Mouse (Mus musculus) limb, embryonic 14.5 days (tissue): ENCODE results near the gene Syt8. TPM values are rescaled to one million over a fixed set of nuclear protein-coding genes. Genes with fewer than 3 reads are reported as not detected.

Experiments
- ATAC-seq: fragments of 200-750 bp; cut with Nextera tagmentation; 2 replicates; pipeline ENCODE4 v1.8.0; 2017; ENCODE audit warnings: low read depth, moderate number of reproducible peaks, moderate TSS enrichment; ENCODE audit not compliant: low FRiP score
- DNase-seq: peaks from one replicate; pipeline ENCODE4 v3.0.0-alpha.2; 2015; ENCODE audit warnings: low spot score
- H3K27ac ChIP-seq: fragments of 300-500 bp; sonication (generic); replicated peaks from 2 replicates; pipeline ENCODE4 v1.5.1; 2014; ENCODE audit warnings: low read depth, mild to moderate bottlenecking, low read length, moderate library complexity, mixed read lengths
- H3K27me3 ChIP-seq: fragments of 300-500 bp; sonication (generic); 2 replicates; pipeline ENCODE4 v1.6.1; 2014; ENCODE audit warnings: low read length, mixed read lengths; ENCODE audit not compliant: control insufficient read depth, insufficient read depth
- H3K36me3 ChIP-seq: fragments of 300-500 bp; sonication (generic); 2 replicates; pipeline ENCODE4 v1.6.1; 2014; ENCODE audit warnings: mild to moderate bottlenecking, low read length, moderate library complexity, mixed read lengths; ENCODE audit not compliant: control insufficient read depth, insufficient read depth
- H3K4me1 ChIP-seq: fragments of 300-500 bp; sonication (generic); 2 replicates; pipeline ENCODE4 v1.6.1; 2014; ENCODE audit warnings: antibody characterized with exemption, low read length, mixed read lengths; ENCODE audit not compliant: control insufficient read depth, insufficient read depth
- H3K4me2 ChIP-seq: fragments of 300-500 bp; sonication (generic); replicated peaks from 2 replicates; pipeline ENCODE4 v1.6.1; 2014; ENCODE audit warnings: low read depth, mild to moderate bottlenecking, low read length, moderate library complexity; ENCODE audit not compliant: severe bottlenecking
- H3K4me3 ChIP-seq: fragments of 300-500 bp; sonication (generic); replicated peaks from 2 replicates; pipeline ENCODE4 v1.5.1; 2014; ENCODE audit warnings: low read length
- H3K9ac ChIP-seq: fragments of 300-500 bp; sonication (generic); 2 replicates; pipeline ENCODE4 v1.6.1; 2014; ENCODE audit warnings: mild to moderate bottlenecking, low read depth, low read length, moderate library complexity; ENCODE audit not compliant: severe bottlenecking
- H3K9me3 ChIP-seq: fragments of 300-500 bp; sonication (generic); 2 replicates; pipeline ENCODE4 v1.6.1; 2016; ENCODE audit warnings: low read length; ENCODE audit not compliant: control insufficient read depth
- POLR2A ChIP-seq: fragments of 200-500 bp; IDR thresholded peaks from 2 replicates; pipeline ENCODE4 v1.8.0; 2012; ENCODE audit warnings: inconsistent platforms, mild to moderate bottlenecking, moderate library complexity, borderline replicate concordance; ENCODE audit not compliant: insufficient read depth, insufficient read length; ENCODE audit errors: extremely low read depth
- WGBS: fragments of 180-500 bp; shearing (Covaris S2); extraction: QIAGEN DNeasy Blood & Tissue Kit; methylation state at CpG from one replicate; pipeline ENCODE4 v1.1.7; 2014; 5-methylcytosine and 5-hydroxymethylcytosine counted together
- polyA plus RNA-seq, 2 experiments: library from polyadenylated mRNA; depleted of rRNA in 1 of 2; stranded (reverse) in 1 of 2; unstranded in 1 of 2; fragments of >200 nt; fragmentation: Nextera tagmentation in 1 of 2; extraction: Ambion mirVana in 1 of 2; gene quantifications; 2 replicates each; pipeline versions ENCODE4 v1.2.1 to v1.2.3; 2012 to 2014

Gene Syt8
- polyA plus RNA-seq, 2 experiments: 2.0 to 7.3 TPM

DNA sequence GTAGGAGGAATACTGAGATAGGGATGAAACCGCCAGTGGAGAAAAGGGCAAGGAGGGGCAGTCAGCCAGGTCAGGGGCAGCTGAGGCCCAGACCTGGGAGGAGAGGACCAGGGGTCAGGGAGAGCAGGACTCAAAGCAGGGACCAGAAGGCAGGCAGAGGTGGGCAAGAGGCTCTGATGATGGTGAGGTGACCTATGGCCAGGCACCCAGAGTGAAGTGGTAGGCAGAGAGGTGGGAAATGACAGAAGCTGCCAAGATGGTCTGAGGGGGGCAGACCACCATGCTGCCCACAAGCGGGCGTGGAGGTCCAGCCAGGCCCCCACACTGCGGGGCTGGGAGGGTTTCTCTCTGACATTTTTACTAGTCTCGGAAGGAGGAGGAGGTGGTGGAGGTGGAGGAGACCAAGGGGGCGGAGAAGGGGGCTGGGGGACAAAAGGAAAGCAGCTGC lies 36.8 kb downstream of the Syt8 start:
- peak overlapping the region; percentile 16 for H3K4me3 ChIP-seq

DNA sequence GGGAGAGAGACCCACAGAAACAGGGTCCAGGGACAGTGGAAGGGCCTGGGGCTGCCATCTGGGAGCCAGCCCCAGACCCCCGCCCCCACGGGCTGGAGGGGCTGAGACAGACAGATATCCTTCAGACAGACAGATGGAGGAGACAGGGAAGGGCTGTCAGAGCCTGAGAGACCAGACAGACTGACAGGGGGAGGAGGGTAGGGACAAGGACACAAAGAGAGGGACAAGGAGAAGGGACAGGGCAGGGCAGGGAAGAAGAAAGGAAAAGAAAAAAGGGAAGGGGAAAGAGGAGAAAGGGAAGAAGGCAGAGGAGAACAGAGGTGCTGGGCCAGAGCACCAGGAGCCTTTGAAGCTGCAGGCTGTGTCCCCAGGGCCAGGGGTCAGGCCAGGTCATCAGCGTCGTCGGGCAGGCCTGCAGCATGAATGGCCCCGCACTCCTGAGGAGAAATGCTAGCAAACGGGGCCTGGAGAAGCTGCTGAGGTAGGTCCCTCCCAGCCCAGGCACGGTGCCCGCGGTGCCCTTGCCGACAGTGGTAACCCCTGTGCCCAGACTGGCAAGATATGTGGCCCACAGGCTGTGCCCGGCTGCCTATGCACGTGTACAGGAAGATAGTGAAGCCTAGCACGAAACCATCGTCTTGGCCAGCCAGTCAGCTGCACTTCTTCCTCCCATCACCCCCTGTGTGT lies 37.4 kb downstream of the Syt8 start:
- Histone ChIP-seq H3K27me3 (no peaks in the 10 kb centered on the region), H3K4me3 (peak overlapping the region; percentile 16), H3K36me3 (no peaks in the 10 kb centered on the region), H3K27ac (peak overlapping the region; percentile 83), H3K4me1 (peaks cover 43% of the 10 kb centered on the region), H3K9me3 (no peaks in the 10 kb centered on the region), H3K9ac (peak overlapping the region; percentile 57), H3K4me2 (peak overlapping the region; percentile 44)
- WGBS: 35% methylated on average over 11 of the region's 15 CpGs
- TF ChIP-seq POLR2A: no peak
- ATAC-seq (no peak), DNase-seq (no peak)

More for the DNA sequence above, 36.8 kb downstream of the Syt8 start:
- Histone ChIP-seq H3K9ac (peak overlapping the region; percentile 57), H3K27me3 (no peaks in the 10 kb centered on the region), H3K9me3 (no peaks in the 10 kb centered on the region), H3K36me3 (no peaks in the 10 kb centered on the region), H3K4me2 (peak overlapping the region; percentile 44), H3K4me1 (peaks cover 43% of the 10 kb centered on the region), H3K27ac (peak overlapping the region; percentile 83)
- no peak for TF ChIP-seq POLR2A
- no peak for DNase-seq
- ATAC-seq: peak; percentile 18; the same call in 1 of the 2 replicates
- 23% methylated on average over 6 of the region's 6 CpGs for WGBS

DNA sequence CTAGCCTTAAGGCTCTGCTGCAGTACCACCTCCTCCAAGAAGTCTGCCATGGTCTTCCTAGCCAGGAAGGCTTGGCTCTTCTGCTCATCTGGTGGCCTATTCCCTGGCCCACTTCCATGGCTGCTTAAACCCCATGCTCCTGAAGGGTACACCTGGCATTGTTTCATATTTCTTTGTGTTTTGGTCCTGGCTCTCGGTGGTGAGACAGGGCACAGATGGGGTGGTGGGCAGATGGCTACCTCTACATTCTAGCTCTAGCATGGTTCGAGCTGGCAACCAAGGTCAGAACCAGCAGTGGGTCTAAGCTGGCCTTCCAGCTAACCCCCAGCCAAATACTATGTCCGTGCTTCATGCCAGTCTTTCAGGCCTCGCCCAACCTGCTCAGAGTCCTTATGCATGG lies 38.3 kb downstream of the Syt8 start:
- H3K27ac ChIP-seq: 0 out of 2 replicates have a peak overlapping the region, but pooled peaks have one; percentile 13
- H3K4me2 ChIP-seq: peak overlapping the region; percentile 44
- WGBS: 92% methylated on average over 4 of the region's 4 CpGs
- DNase-seq (no peak), ATAC-seq (no peak)
- H3K9ac ChIP-seq: no peak overlapping the region
- H3K27me3 ChIP-seq: no peaks in the 10 kb centered on the region
- no peaks in the 10 kb centered on the region for H3K9me3 ChIP-seq
- 0 out of 2 replicates have a peak overlapping the region, but pooled peaks have one; percentile 10 for H3K4me3 ChIP-seq
- TF ChIP-seq POLR2A: no peak
- no peaks in the 10 kb centered on the region for H3K36me3 ChIP-seq
- peaks cover 43% of the 10 kb centered on the region for H3K4me1 ChIP-seq

DNA sequence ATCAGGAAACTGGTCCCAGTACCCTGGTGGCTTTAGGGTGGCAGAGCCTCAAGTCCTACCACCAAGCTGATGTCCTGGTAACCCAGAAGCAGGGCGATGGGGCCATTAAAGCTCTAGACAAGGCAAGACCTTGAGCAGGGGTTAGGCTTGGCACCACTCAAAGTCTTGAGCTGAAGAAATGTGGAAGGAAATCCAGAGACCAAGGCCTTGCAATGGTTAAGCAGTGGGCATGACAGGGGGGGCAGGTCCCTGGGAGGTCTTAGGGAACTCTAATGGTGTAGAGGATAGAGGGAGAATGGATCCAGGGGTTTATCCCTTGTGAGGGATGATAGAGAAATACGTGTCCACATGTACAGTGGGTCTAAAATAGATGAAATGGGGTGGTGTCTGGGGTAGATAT lies 38.8 kb downstream of the Syt8 start:
- H3K4me1 ChIP-seq: peaks cover 43% of the 10 kb centered on the region
- TF ChIP-seq POLR2A: no peak
- H3K4me3 ChIP-seq: no peak overlapping the region
- no peak for DNase-seq
- H3K9ac ChIP-seq: no peak overlapping the region
- H3K27me3 ChIP-seq: no peaks in the 10 kb centered on the region
- 0 out of 2 replicates have a peak overlapping the region, but pooled peaks have one; percentile 44 for H3K4me2 ChIP-seq
- H3K36me3 ChIP-seq: no peaks in the 10 kb centered on the region
- ATAC-seq: no peak
- H3K27ac ChIP-seq: 0 out of 2 replicates have a peak overlapping the region, but pooled peaks have one; percentile 2
- 92% methylated on average over 2 of the region's 2 CpGs for WGBS
- no peaks in the 10 kb centered on the region for H3K9me3 ChIP-seq

DNA sequence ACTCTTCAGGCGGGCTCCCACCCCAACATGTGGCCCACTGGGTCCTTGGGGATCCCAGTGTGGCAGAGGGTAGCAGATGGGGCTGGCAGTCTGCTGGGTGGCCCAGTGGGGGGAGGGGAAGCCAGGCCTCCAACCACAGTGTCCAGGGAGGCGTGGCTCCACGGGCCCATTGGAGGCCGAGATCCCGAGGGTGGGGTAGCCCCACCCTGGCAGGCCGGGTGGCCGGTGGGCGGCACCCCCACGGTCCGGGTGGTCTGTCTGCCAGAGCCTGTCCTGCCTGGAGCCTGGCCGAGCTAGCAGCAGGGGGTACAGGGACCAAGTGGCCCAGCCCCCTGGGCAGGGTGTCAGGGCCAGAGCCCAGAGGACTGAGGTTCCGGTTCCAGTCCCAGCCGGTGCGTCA lies 40.1 kb downstream of the Syt8 start:
- ATAC-seq: no peak
- Histone ChIP-seq H3K4me2 (peak overlapping the region; percentile 14; the same call in 1 of the 2 replicates), H3K27me3 (no peaks in the 10 kb centered on the region), H3K27ac (0 out of 2 replicates have a peak overlapping the region, but pooled peaks have one; percentile 13), H3K4me3 (no peak overlapping the region), H3K9ac (peak overlapping the region; percentile 18; the same call in 1 of the 2 replicates), H3K9me3 (no peaks in the 10 kb centered on the region), H3K36me3 (no peaks in the 10 kb centered on the region), H3K4me1 (peaks cover 43% of the 10 kb centered on the region)
- DNase-seq: no peak
- no peak for TF ChIP-seq POLR2A
- 66% methylated on average over 12 of the region's 14 CpGs for WGBS
